Mouse (Mus musculus): ENCODE measurements around the gene Mylk.

Gene Mylk

DNA sequence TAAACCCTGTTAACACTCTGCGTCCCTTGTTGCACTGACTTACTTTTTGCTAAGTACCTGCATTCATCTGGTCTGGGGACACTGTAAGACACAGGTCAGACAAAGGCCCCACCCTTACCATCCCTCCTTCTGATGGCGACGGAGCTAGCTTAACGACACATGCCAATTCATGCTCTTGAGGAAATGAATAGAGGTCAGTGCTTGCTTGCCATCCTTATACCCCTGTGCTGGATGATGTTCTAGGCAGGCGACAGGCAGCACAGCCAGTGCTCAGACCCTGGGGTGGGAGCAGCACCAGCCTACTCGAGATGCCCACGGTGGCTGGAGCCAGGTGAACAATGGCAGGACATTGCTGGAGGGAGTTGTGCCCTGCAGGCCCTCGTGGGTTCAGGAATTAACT, 157.8 kb downstream of the Mylk start:
- no peak for DNase-seq (ENCODE audit: low read depth)

DNA sequence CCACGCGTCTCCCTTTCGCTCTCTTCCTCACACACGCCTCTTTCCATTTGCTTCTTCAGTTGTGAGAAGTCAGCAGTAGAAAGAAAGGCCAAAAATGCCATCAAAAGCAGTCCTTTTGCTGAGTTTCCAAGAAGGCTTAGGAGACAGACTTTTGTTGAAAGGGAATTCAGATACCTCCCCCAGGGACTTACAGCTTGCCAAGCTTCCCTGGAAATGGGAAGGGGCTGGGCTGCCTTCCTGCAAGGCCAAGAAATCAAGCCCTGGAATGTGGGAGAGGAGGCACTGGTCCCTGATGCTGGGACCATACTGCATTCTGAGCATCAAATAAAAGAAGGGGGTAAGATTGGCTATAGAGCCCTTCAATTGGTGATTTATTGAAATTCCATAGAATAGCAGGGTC, 159.9 kb downstream of the Mylk start:
- DNase-seq (ENCODE audit: low read depth), result no peak

- DNase-seq (ENCODE audit: low read depth), result no peak
These were observed 164.4 kb downstream of the Mylk start for GRCm38 (mm10) chr16:34909437-34909836.

- no peak for DNase-seq (ENCODE audit: low read depth)
These were observed 172.4 kb downstream of the Mylk start for GRCm38 (mm10) chr16:34917373-34917900.

GRCm38 (mm10) chr16:34920182-34920581, 175.2 kb downstream of the Mylk start:
- DNase-seq (ENCODE audit: low read depth), result no peak

GRCm38 (mm10) chr16:34920868-34921267, 175.9 kb downstream of the Mylk start:
- DNase-seq (ENCODE audit: low read depth), result no peak

- DNase-seq (ENCODE audit: low read depth), result no peak
These were observed 176.3 kb downstream of the Mylk start for GRCm38 (mm10) chr16:34921319-34921718.

DNA sequence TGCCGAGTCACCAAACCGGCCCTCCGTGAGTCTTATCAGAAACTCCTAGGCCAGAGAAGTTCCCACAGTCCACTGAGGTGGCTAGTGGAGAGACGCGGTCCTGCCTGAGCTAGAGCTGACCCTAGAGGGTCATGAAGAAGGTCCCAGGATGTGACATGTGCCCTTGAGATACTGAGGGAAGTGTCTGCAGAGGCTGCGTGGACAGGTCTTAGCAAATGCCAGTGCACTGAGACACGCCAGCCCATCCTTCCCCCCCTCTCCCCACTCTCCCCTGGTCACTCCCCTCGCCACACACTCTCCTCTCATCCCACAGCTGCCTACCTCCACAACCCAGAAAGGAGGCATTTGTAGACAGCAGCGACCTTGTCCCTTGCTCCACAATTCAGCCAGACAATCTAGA, 178.6 kb downstream of the Mylk start:
- no peak for DNase-seq (ENCODE audit: low read depth)

DNA sequence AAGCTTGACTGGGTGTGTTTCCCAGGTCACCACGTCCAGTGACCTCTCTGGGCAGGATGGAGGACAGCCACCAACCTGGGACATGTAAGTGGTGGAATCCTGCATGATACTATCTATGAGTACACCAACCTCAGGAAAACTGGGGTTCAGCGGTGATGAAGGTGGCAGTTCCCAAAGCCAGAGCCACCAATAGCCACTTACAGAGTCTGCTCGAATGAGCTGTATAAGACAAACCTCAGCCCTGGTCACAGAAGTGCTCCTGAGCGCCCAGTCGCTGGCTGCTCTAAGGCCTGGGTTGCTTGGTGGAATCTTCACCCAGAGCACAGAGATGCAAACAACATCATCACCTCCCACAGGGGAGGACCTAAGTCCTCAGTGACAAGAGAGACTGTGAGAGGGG, 179.3 kb downstream of the Mylk start:
- no peak for DNase-seq (ENCODE audit: low read depth)

- DNase-seq (ENCODE audit: low read depth), result no peak
These were observed 180.1 kb downstream of the Mylk start for GRCm38 (mm10) chr16:34924937-34925618.

DNA sequence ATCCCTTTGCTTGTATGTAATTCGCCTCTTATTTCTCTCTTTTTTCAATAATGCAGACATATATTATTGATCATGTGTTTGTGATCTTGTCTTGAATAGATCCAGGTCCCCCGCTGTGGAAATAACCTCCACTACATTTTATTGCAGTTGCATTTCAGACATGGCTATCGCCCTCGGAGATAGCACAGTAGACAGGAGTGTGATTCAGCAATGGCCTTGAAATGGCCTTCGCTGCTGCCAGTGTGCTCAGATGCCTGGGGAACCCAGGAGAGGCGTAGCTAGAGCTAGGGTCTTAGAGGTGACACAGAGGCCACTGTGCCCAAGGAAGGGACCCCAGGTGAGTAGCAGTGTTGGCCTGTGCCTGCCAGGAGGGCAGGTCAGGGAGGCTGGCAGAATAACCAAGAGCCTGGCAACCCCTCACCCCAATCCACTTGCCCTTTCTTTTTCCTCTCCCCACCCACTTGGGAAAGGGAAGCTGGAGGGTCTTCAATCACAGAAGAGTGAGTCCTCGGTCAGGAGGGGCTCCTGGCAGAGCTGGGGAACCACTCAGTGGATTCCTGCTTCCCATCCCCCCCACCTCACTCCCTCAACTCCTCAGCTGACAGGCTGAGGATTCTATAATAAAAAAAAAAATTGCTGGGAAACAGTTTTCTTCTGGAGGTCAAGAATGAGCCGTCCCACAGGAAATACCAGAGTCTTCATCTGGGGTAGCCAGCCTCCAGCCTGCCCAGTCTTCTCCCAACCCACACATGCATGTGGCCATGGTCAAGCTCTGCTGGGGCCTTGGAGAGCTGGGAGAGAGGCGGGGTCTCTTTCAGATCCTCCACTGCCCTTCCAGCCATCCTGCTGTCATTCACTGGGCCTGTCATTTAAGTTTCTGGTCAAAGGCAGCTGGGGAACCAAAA, 181.8 kb downstream of the Mylk start:
- DNase-seq (ENCODE audit: low read depth), result no peak

DNA sequence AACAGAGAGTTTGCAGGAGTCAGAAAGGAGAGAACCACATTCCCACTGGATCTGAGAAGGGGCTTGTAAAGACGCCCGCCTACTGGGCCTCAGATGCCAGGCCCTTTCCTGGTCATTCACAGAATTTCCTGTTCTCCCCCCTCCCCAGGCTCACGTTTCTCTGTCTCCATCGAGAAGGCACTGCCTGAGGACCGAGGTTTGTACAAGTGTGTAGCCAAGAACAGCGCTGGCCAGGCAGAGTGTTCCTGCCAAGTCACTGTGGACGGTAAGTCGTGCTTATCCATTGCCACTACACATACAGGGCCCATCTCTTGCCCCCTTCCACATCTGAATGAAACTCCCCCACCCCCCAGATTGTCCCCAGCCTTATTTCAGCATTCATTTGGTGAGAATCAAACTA, 184.7 kb downstream of the Mylk start:
- DNase-seq (ENCODE audit: low read depth), result no peak

DNA sequence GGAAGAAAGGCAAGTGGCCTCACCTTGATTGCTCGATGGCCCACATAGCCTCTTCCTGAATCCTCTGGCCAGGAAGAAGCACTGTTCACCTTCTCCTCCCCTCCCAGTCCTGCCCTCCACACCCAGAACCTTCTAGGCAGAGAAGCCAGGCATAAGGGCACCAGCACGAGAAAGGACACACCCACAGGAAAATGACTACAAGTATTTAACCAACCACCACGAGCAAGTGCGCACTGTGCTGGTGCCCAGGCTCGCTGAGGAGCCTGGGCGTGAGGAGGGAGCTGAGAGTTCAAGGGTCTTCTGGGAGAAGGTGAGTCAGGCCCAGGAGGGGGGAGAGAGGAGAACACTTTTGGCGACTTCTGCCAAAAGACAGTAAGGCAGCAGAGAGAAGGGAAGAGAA, 185.1 kb downstream of the Mylk start:
- DNase-seq (ENCODE audit: low read depth), result no peak

DNA sequence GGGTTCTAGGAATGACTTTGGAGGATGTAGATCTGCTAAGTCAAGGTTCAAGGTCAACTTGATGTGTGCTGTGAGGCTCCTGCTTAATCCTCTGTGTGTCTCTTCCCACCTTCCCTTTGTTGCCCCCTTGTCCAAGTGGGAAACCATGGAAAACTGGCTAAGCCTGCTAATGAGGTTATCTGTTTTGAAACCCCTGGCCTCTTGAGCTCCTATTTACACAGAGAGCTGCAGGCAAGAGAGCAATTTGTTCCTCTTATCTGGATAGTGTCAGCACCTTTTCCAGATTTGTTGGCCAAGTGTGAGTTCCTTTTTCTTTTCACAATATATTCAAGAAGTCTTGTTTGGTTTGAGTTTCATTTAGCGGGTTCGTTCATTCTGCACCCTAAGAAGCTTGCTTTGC, 186.3 kb downstream of the Mylk start:
- DNase-seq (ENCODE audit: low read depth), result no peak

GRCm38 (mm10) chr16:34933173-34933572, 188.2 kb downstream of the Mylk start:
- no peak for DNase-seq (ENCODE audit: low read depth)

GRCm38 (mm10) chr16:34934486-34934885, 189.5 kb downstream of the Mylk start:
- no peak for DNase-seq (ENCODE audit: low read depth)

GRCm38 (mm10) chr16:34935514-34936338, 190.7 kb downstream of the Mylk start:
- no peak for DNase-seq (ENCODE audit: low read depth)

GRCm38 (mm10) chr16:34936339-34936810, 191.4 kb downstream of the Mylk start:
- no peak for DNase-seq (ENCODE audit: low read depth)

DNA sequence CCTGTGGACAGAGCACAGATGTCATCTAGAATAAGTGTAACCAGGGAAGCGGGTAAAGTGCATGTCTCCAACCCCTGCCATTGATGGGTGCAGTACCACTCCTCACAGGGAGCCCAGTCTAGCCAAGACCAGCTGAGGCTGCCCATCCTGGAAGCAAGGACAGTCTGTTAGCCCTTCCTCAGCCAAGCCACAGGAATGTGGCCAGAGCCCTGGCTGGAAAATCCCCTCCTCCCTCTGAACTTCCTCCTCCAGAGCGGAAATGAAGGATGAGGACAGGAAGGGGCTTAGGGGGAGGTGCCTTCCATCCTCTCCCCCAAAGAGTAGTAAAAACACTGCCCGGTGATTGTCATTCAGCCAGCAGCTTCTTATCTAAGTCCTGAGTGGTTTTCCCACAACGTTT, 192.6 kb downstream of the Mylk start:
- no peak for DNase-seq (ENCODE audit: low read depth)

GRCm38 (mm10) chr16:34938248-34938647, 193.2 kb downstream of the Mylk start:
- no peak for DNase-seq (ENCODE audit: low read depth)

GRCm38 (mm10) chr16:34939951-34940350, 194.9 kb downstream of the Mylk start:
- no peak for DNase-seq (ENCODE audit: low read depth)

GRCm38 (mm10) chr16:34940363-34940762, 195.4 kb downstream of the Mylk start:
- no peak for DNase-seq (ENCODE audit: low read depth)

All from naive thymus-derived CD4-positive, alpha-beta T cell, adult 2 months (primary cell).